24 mouse cellular contexts compared by ENCODE assay signal in the genomic region with DNA sequence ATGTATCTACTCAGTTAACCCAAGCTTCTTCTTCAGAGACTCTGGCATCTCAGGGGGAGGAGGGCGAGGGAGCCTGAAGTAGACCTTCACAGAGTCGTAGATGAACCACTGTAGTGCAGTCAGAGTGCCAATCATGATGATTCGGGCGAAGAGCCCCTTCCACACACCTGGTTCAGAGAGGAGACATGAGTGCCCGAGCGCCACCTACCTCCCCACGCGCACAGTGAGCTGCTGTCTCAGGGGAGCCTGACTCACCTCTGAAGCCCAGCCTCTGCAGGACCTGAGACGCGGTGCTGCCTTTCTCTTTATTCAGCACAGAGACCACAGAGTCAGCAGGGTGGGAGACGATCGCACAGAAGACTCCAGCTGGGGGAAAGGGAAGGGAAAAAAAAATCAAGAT. TPM values are rescaled to one million over a fixed set of nuclear protein-coding genes. Genes with fewer than 3 reads are reported as not detected.
DNase-seq lines count a peak whose midpoint lies in the region; TF ChIP-seq lines count a peak whose summit lies in the region.
"Had no signal": no experiment of that assay in that cellular context is flagged by ENCODE, and none has a peak within 500 bp of the region (broad histone marks: within the 10 kb centered on the region; RNA-seq: fewer than 3 reads in every experiment).

No protein-coding gene starts in this region.

- intact Hi-C loops in heart, postnatal 14 days (cut with DNase I) = no loop called here

- TF ChIP-seq POLR2A in thymus, adult 2 months (IDR thresholded peaks at IDR 0.05; ENCODE audit: control insufficient read depth, extremely low read depth, insufficient read depth, low read length, poor library complexity) = no peak

- no peaks in the 10 kb centered on the region for H3K27me3 ChIP-seq in thymus, adult 2 months (ENCODE audit: control insufficient read depth, insufficient read depth, low read length)
- no peaks in the 10 kb centered on the region for H3K27me3 ChIP-seq in splenic B cell, adult 2 months (ENCODE audit: control insufficient read depth, insufficient read depth, low read length, poor library complexity, severe bottlenecking)
- H3K27me3 ChIP-seq: embryonic facial prominence, embryonic 13.5 days; hindbrain, embryonic 12.5 days; lung, embryonic 15.5 days; neural tube, embryonic 13.5 days; Patski had no signal

- 90% methylated on average over 12 of the region's 12 CpGs for WGBS in thymus, adult 2 months

- no peak overlapping the region for H3K27ac ChIP-seq in thymus, adult 2 months (ENCODE audit: control insufficient read depth, insufficient read depth, low read length)
- H3K27ac ChIP-seq: embryonic facial prominence, embryonic 13.5 days; gastrocnemius, adult 2 months; hindbrain, embryonic 12.5 days; lung, embryonic 15.5 days; midbrain, embryonic 10.5 days; neural tube, embryonic 13.5 days had no signal

- TF ChIP-seq CTCF in thymus, adult 2 months (IDR thresholded peaks at IDR 0.05; ENCODE audit: borderline replicate concordance, control insufficient read depth, extremely low read depth, insufficient read depth, low read length, poor library complexity) = no peak

- peak; percentile 85 for DNase-seq in heart, adult 11 months
- no peak for DNase-seq in heart, postnatal 14 days
- peak; percentile 2 for DNase-seq in thymus, adult 2 months
- no peak for DNase-seq in thymus, postnatal 10 days (ENCODE audit: low spot score in 2 of 2)
- DNase-seq in ZHBTc4 (ENCODE audit: low read depth, low spot score) = peak; percentile 54
- DNase-seq in splenic B cell, adult 2 months (ENCODE audit: low read depth, low spot score) = peak; percentile 14
- DNase-seq in layer of hippocampus, postnatal 14 days (ENCODE audit: low spot score in 2 of 2) = no peak
- no peak for DNase-seq in kidney, postnatal 25 days
- DNase-seq: adrenal gland, postnatal 25 days; cerebellum, adult 18-20 months; cerebellum, postnatal 10 days; gastrocnemius, adult 2 months; heart, postnatal 36 days; kidney, adult 9 months; kidney, postnatal 14 days; layer of hippocampus, postnatal 36 days; left cerebral cortex, postnatal 4 days had no signal

- no peak overlapping the region for H3K4me3 ChIP-seq in thymus, adult 2 months (ENCODE audit: control insufficient read depth, insufficient read depth, low read length)
- H3K4me3 ChIP-seq: embryonic facial prominence, embryonic 13.5 days; erythroblast, embryonic 14.5 days; gastrocnemius, adult 2 months; hindbrain, embryonic 12.5 days; lung, embryonic 15.5 days; midbrain, embryonic 10.5 days; neural tube, embryonic 13.5 days had no signal

- H3K4me1 ChIP-seq in thymus, adult 2 months (replicated peaks; ENCODE audit: control insufficient read depth, insufficient read depth, low read length) = no peaks in the 10 kb centered on the region

- H3K36me3 ChIP-seq in thymus, adult 2 months (ENCODE audit: control insufficient read depth, insufficient read depth, low read length) = peaks cover 65% of the 10 kb centered on the region
- peaks cover 32% of the 10 kb centered on the region for H3K36me3 ChIP-seq in splenic B cell, adult 2 months (ENCODE audit: control insufficient read depth, insufficient read depth, low read length, poor library complexity, severe bottlenecking)

RNA-seq across cellular contexts. Expression of a gene that starts 6.9 kb away (rescaled TPM):
- 1,000 to 10,000 TPM; 2,379 to 2,461 TPM for total RNA-seq in heart, postnatal 14 days (2021)
- 257 and 307 TPM in 2 replicates for polyA plus RNA-seq in thymus, adult 2 months (2012; rRNA removed)
- total RNA-seq in layer of hippocampus, postnatal 14 days (2021) = 100 to 1,000 TPM; 567 to 579 TPM

RNA-seq across cellular contexts. Expression of a gene that starts 34.2 kb away (rescaled TPM):
- total RNA-seq in heart, postnatal 14 days (2021) = 10 to 100 TPM; 18.2 to 18.7 TPM
- 0.93 and 0.94 TPM in 2 replicates for polyA plus RNA-seq in thymus, adult 2 months (2012; rRNA removed)
- total RNA-seq in layer of hippocampus, postnatal 14 days (2021) = 10 to 100 TPM; 14.7 to 14.9 TPM
- polyA plus RNA-seq: erythroblast, embryonic 14.5 days had no signal

RNA-seq across cellular contexts. Expression of a gene that starts 34.4 kb away (rescaled TPM):
- 10 to 100 TPM; 11.7 to 12.1 TPM for total RNA-seq in heart, postnatal 14 days (2021)
- polyA plus RNA-seq in thymus, adult 2 months (2012; rRNA removed) = 18.1 and 20.9 TPM in 2 replicates
- total RNA-seq in layer of hippocampus, postnatal 14 days (2021) = 10 to 100 TPM; 12.5 to 13.4 TPM

Comparison
In these comparisons a context has a peak if more than half of its experiments do, and no peak if none do; other contexts are left out.
1. DNase-seq: peak in heart, adult 11 months (single experiment), thymus, adult 2 months (single experiment), ZHBTc4 (single experiment) and splenic B cell, adult 2 months (single experiment); none in heart, postnatal 14 days (0 of 2), thymus, postnatal 10 days (0 of 2), layer of hippocampus, postnatal 14 days (0 of 2) and kidney, postnatal 25 days (0 of 2).
2. RNA of a gene that starts 6.9 kb away (total RNA-seq): 2,379 to 2,461 TPM in heart, postnatal 14 days; 567 to 579 TPM in layer of hippocampus, postnatal 14 days; every median in the first group is over 4 times any median in the second.